Mouse (Mus musculus): ENCODE measurements around the gene Zdhhc1. TPM values are rescaled to one million over a fixed set of nuclear protein-coding genes. Genes with fewer than 3 reads are reported as not detected.
A peak's percentile ranks its signal among the peaks of the same experiment; 100 is the strongest.

The Zdhhc1 gene
- total and polyA plus RNA-seq, 3 experiments, result 4.9 to 11.5 TPM; not detected in 1

DNA sequence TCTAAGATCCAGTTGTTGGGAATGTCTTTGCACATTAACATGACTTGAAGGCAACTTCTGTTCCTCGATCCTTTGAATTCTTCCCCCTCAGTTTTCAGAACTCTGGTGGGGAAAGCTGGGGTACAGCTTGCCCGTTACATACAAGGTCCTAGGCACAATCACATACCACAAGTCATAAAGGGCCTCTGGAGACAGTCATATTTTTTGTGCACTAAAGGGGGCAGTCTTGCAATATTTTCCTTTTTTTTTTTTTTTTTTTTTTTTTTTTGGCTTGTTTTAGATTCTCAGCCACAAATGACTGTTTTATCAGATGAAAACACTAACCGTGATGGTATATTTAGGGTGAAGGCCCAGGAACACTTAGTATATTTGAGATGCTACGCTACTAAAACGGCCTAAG lies 43.4 kb downstream of the Zdhhc1 start (continued):
- TF ChIP-seq MYC (IDR thresholded peaks at IDR 0.05; ENCODE audit: low read depth, low read length) (peak; percentile 34; the same call in 1 of the 2 replicates), CTCF (IDR thresholded peaks at IDR 0.05 in 2 of 3, conservative IDR thresholded peaks at IDR 0.05 in 1 of 3; ENCODE audit: control insufficient read depth in 1 of 3, insufficient read depth in 1 of 3, low read depth in 2 of 3, low read length in 3 of 3, poor library complexity in 1 of 3, severe bottlenecking in 1 of 3) (peak in 2 of 3 experiments; percentile 33 to 66; a peak in 4 of 6 replicates), ZKSCAN1 (IDR thresholded peaks at IDR 0.05; ENCODE audit: low read depth, low read length) (peak; percentile 77; the same call in 1 of the 2 replicates), CHD1 (IDR thresholded peaks at IDR 0.05; ENCODE audit: low read depth, low read length) (no peak)

DNA sequence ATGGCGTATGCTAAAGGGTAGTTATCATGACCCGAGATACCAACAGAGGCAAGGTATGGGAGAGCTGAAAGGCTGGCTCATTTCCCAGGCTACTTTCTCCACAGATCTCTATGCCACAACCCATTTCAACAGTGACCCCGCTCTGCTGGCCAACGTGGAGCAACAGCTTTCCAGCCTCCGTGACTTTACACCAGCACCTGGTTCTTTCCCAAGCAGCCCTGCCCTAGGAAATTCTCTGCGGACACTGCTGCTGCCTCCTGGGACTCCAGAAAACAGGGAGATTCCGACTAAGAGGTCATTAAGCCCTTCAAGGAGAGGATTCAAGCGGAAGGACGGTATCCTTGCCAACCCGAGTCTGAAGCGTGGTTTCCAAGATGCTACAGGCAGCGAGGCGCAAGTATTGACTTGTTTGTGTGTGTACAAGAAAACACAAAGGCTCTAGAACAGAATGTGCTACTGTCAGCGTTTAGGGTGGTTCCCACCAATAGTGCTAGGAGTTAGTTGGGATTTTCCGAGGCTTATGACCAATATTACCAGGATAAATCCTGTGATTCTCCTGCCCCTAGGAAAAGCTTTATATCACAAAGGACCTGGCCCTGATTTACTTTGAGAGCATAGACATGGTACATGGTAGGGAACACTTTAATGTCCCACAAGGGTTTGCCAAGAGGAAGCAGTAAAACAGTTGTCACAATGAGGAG lies 44.6 kb downstream of the Zdhhc1 start:
- TF ChIP-seq ZKSCAN1 (IDR thresholded peaks at IDR 0.05; ENCODE audit: low read depth, low read length) (no peak), SIN3A (IDR thresholded peaks at IDR 0.05; ENCODE audit: low read length) (no peak), POLR2A (IDR thresholded peaks at IDR 0.05; ENCODE audit: control insufficient read depth in 1 of 2, insufficient read depth in 1 of 2, low read depth in 1 of 2, low read length in 2 of 2, poor library complexity in 1 of 2) (no peak), E2F4 (IDR thresholded peaks at IDR 0.05; ENCODE audit: borderline replicate concordance, low read depth, low read length) (no peak), RAD21 (IDR thresholded peaks at IDR 0.05; ENCODE audit: low read depth, low read length) (no peak), TBP (IDR thresholded peaks at IDR 0.05; ENCODE audit: low read depth, low read length) (no peak), GABPA (IDR thresholded peaks at IDR 0.05; ENCODE audit: low read depth, low read length) (no peak), KAT2A (conservative IDR thresholded peaks at IDR 0.05; ENCODE audit: low read depth, low read length) (no peak), BHLHE40 (IDR thresholded peaks at IDR 0.05; ENCODE audit: borderline replicate concordance, low read depth, low read length) (no peak), POLR2AphosphoS5 (IDR thresholded peaks at IDR 0.05; ENCODE audit: borderline replicate concordance, low read depth, low read length) (no peak), NRF1 (IDR thresholded peaks at IDR 0.05; ENCODE audit: insufficient read depth, low read depth, low read length, poor library complexity, severe bottlenecking) (no peak), MYC (IDR thresholded peaks at IDR 0.05; ENCODE audit: low read depth, low read length) (no peak), NELFE (IDR thresholded peaks at IDR 0.05; ENCODE audit: low read depth, low read length) (no peak), ZMIZ1 (IDR thresholded peaks at IDR 0.05; ENCODE audit: low read depth, low read length) (no peak), MAZ (IDR thresholded peaks at IDR 0.05; ENCODE audit: low read depth, low read length) (no peak), ZNF384 (IDR thresholded peaks at IDR 0.05; ENCODE audit: low read depth, low read length) (no peak), UBTF (IDR thresholded peaks at IDR 0.05; ENCODE audit: borderline replicate concordance, insufficient read depth, low read depth, low read length) (no peak)
- H3K4me1 ChIP-seq (ENCODE audit: control insufficient read depth in 1 of 2, insufficient read depth in 2 of 2, low read length in 2 of 2), result peaks cover 7 to 19% of the 10 kb centered on the region in 2 experiments
- no peak overlapping the region for H3K9ac ChIP-seq (ENCODE audit: control insufficient read depth, low read depth, low read length, poor library complexity, severe bottlenecking)
- no peak overlapping the region for H3K27ac ChIP-seq (ENCODE audit: control insufficient read depth, low read depth, low read length)
- no peaks in the 10 kb centered on the region for H3K9me3 ChIP-seq (replicated peaks; ENCODE audit: insufficient read depth, low read length)
- no peak overlapping the region for H3K4me3 ChIP-seq (ENCODE audit: control insufficient read depth in 1 of 2, insufficient read depth in 1 of 2, low read depth in 2 of 2, low read length in 2 of 2)
- peaks cover 0 to 9% of the 10 kb centered on the region in 2 experiments for H3K27me3 ChIP-seq (ENCODE audit: control insufficient read depth in 1 of 2, insufficient read depth in 2 of 2, low read length in 2 of 2)
- H3K79me2 ChIP-seq (ENCODE audit: control insufficient read depth, insufficient read depth, low read length, poor library complexity), result no peaks in the 10 kb centered on the region
- H3K36me3 ChIP-seq (ENCODE audit: control insufficient read depth in 1 of 2, insufficient read depth in 2 of 2, low read length in 2 of 2), result peaks cover 0 to 19% of the 10 kb centered on the region in 2 experiments; a peak in 2 of 4 replicates
- no peak for DNase-seq (ENCODE audit: low read depth, low spot score)

Measured in MEL (cell line).